Comparison of ENCODE assay signal across 12 mouse cellular contexts in genomic region chr13:56073186-56073585, GRCm38 (mm10).
"Had no signal": no experiment of that assay in that cellular context is flagged by ENCODE, and none has a peak within 500 bp of the region (broad histone marks: within the 10 kb centered on the region; RNA-seq: fewer than 3 reads in every experiment).

No protein-coding gene starts in this region.

- H3K4me2 ChIP-seq: limb, embryonic 15.5 days; midbrain, embryonic 13.5 days; stomach, embryonic 15.5 days had no signal

- H3K27ac ChIP-seq: kidney, postnatal 0 days; limb, embryonic 15.5 days; liver, embryonic 14.5 days; midbrain, embryonic 13.5 days; stomach, embryonic 15.5 days had no signal

- H3K9ac ChIP-seq: limb, embryonic 15.5 days; liver, embryonic 14.5 days; midbrain, embryonic 13.5 days; stomach, embryonic 15.5 days had no signal

- H3K4me3 ChIP-seq: limb, embryonic 15.5 days; midbrain, embryonic 13.5 days; stomach, embryonic 15.5 days had no signal

- H3K9me3 ChIP-seq: limb, embryonic 15.5 days; midbrain, embryonic 13.5 days; stomach, embryonic 15.5 days had no signal

- H3K27me3 ChIP-seq: limb, embryonic 15.5 days; midbrain, embryonic 13.5 days; stomach, embryonic 15.5 days had no signal

- DNase-seq: kidney, postnatal 36 days; layer of hippocampus, adult 9-11 months; lung, adult 18-20 months; lung, postnatal 36 days; right cerebral cortex, postnatal 14 days; thymus, adult 2 months; thymus, postnatal 25 days had no signal
